Mouse (Mus musculus): ENCODE measurements at regions not wholly inside any gene's neighbourhood (a gene's known extent, or its start where the extent isn't known, plus 50 kb on each side); places are given as distances from the start of the nearest gene placed in this dataset.
A peak's percentile ranks its signal among the peaks of the same experiment; 100 is the strongest.

- Histone ChIP-seq H3K4me1 (no peaks in the 10 kb centered on the region), H3K36me3 (no peaks in the 10 kb centered on the region), H3K4me2 (replicated peaks) (no peak overlapping the region), H3K27me3 (no peaks in the 10 kb centered on the region), H3K4me3 (no peak overlapping the region), H3K27ac (peak overlapping the region; percentile 33; the same call in 1 of the 2 replicates), H3K9me3 (no peaks in the 10 kb centered on the region), H3K9ac (no peak overlapping the region)
- WGBS = 69% methylated on average over 13 of the region's 13 CpGs
- peak; percentile 30; the same call in 1 of the 2 replicates for ATAC-seq (ENCODE audit: low FRiP score, low read depth)
Measured at GRCm38 (mm10) chr10:110587529-110587928, 131.5 kb upstream of the Nav3 start.

- Histone ChIP-seq H3K27me3 (no peaks in the 10 kb centered on the region), H3K9me3 (no peaks in the 10 kb centered on the region), H3K4me1 (no peaks in the 10 kb centered on the region), H3K9ac (no peak overlapping the region), H3K27ac (no peak overlapping the region), H3K4me2 (replicated peaks) (no peak overlapping the region), H3K4me3 (no peak overlapping the region), H3K36me3 (no peaks in the 10 kb centered on the region)
- ATAC-seq (ENCODE audit: low FRiP score, low read depth) = no peak
- 70% methylated on average over 11 of the region's 11 CpGs for WGBS
Measured at GRCm38 (mm10) chr10:110600352-110600853, 144.4 kb upstream of the Nav3 start.

- Histone ChIP-seq H3K36me3 (no peaks in the 10 kb centered on the region), H3K27ac (no peak overlapping the region)
- ATAC-seq (ENCODE audit: low FRiP score, low read depth) = no peak
Measured at GRCm38 (mm10) chr10:110610336-110610735, 134.9 kb upstream of the E2f7 start.

GRCm38 (mm10) chr10:110617004-110617403, 128.2 kb upstream of the E2f7 start:
- 6% methylated on average over 1 of the region's 1 CpGs for WGBS
- Histone ChIP-seq H3K4me2 (replicated peaks) (no peak overlapping the region), H3K4me1 (0 out of 2 replicates have a peak, but pooled peaks cover 3% of the 10 kb centered on the region), H3K9me3 (peaks cover 7% of the 10 kb centered on the region), H3K4me3 (no peak overlapping the region), H3K9ac (no peak overlapping the region), H3K36me3 (no peaks in the 10 kb centered on the region), H3K27ac (no peak overlapping the region), H3K27me3 (no peaks in the 10 kb centered on the region)
- ATAC-seq (ENCODE audit: low FRiP score, low read depth) = no peak

More at GRCm38 (mm10) chr10:110610336-110610735, 134.9 kb upstream of the E2f7 start:
- H3K4me1 ChIP-seq = 0 out of 2 replicates have a peak, but pooled peaks cover 2% of the 10 kb centered on the region
- peaks cover 7% of the 10 kb centered on the region for H3K9me3 ChIP-seq
- no peak overlapping the region for H3K9ac ChIP-seq
- 52% methylated on average over 9 of the region's 9 CpGs for WGBS
- H3K4me3 ChIP-seq = no peak overlapping the region
- H3K27me3 ChIP-seq = no peaks in the 10 kb centered on the region
- no peak overlapping the region for H3K4me2 ChIP-seq (replicated peaks)

GRCm38 (mm10) chr10:110619193-110619592, 126.0 kb upstream of the E2f7 start:
- Histone ChIP-seq H3K4me2 (replicated peaks) (no peak overlapping the region), H3K4me1 (0 out of 2 replicates have a peak, but pooled peaks cover 3% of the 10 kb centered on the region), H3K27me3 (no peaks in the 10 kb centered on the region), H3K4me3 (no peak overlapping the region), H3K9me3 (peaks cover 1% of the 10 kb centered on the region; the same call in 1 of the 2 replicates), H3K27ac (no peak overlapping the region), H3K9ac (no peak overlapping the region), H3K36me3 (no peaks in the 10 kb centered on the region)
- no peak for ATAC-seq (ENCODE audit: low FRiP score, low read depth)
- WGBS = 88% methylated on average over 7 of the region's 7 CpGs

- H3K9ac ChIP-seq = no peak overlapping the region
- H3K4me3 ChIP-seq = no peak overlapping the region
- no peak overlapping the region for H3K27ac ChIP-seq
- no peak for ATAC-seq (ENCODE audit: low FRiP score, low read depth)
- H3K36me3 ChIP-seq = no peaks in the 10 kb centered on the region
- no peaks in the 10 kb centered on the region for H3K27me3 ChIP-seq
- H3K4me2 ChIP-seq (replicated peaks) = no peak overlapping the region
- H3K4me1 ChIP-seq = no peaks in the 10 kb centered on the region
- no peaks in the 10 kb centered on the region for H3K9me3 ChIP-seq
- WGBS = 92% methylated on average over 3 of the region's 3 CpGs
Measured at GRCm38 (mm10) chr10:110625644-110626043, 119.6 kb upstream of the E2f7 start.

- H3K27me3 ChIP-seq = no peaks in the 10 kb centered on the region
- H3K9me3 ChIP-seq = no peaks in the 10 kb centered on the region
- no peak overlapping the region for H3K27ac ChIP-seq
- no peaks in the 10 kb centered on the region for H3K36me3 ChIP-seq
- H3K4me2 ChIP-seq (replicated peaks) = no peak overlapping the region
- WGBS = 69% methylated on average over 10 of the region's 10 CpGs
- ATAC-seq (ENCODE audit: low FRiP score, low read depth) = no peak
- H3K9ac ChIP-seq = no peak overlapping the region
- H3K4me3 ChIP-seq = no peak overlapping the region
- H3K4me1 ChIP-seq = no peaks in the 10 kb centered on the region
Measured at GRCm38 (mm10) chr10:110640406-110640805, 104.8 kb upstream of the E2f7 start.

- H3K9me3 ChIP-seq = no peaks in the 10 kb centered on the region
- H3K4me1 ChIP-seq = no peaks in the 10 kb centered on the region
- H3K27ac ChIP-seq = no peak overlapping the region
- 86% methylated on average over 19 of the region's 19 CpGs for WGBS
- H3K4me2 ChIP-seq (replicated peaks) = no peak overlapping the region
- H3K27me3 ChIP-seq = no peaks in the 10 kb centered on the region
- peak; percentile 41; the same call in 1 of the 2 replicates for ATAC-seq (ENCODE audit: low FRiP score, low read depth)
- H3K36me3 ChIP-seq = no peaks in the 10 kb centered on the region
- no peak overlapping the region for H3K4me3 ChIP-seq
- no peak overlapping the region for H3K9ac ChIP-seq
Measured at GRCm38 (mm10) chr10:110642065-110642690, 103.1 kb upstream of the E2f7 start.

GRCm38 (mm10) chr10:110647603-110648002, 97.6 kb upstream of the E2f7 start:
- no peak overlapping the region for H3K27ac ChIP-seq
- 87% methylated on average over 7 of the region's 7 CpGs for WGBS
- no peaks in the 10 kb centered on the region for H3K4me1 ChIP-seq
- ATAC-seq (ENCODE audit: low FRiP score, low read depth) = no peak
- H3K9me3 ChIP-seq = no peaks in the 10 kb centered on the region
- H3K36me3 ChIP-seq = no peaks in the 10 kb centered on the region
- H3K27me3 ChIP-seq = 0 out of 2 replicates have a peak, but pooled peaks cover 3% of the 10 kb centered on the region
- no peak overlapping the region for H3K9ac ChIP-seq
- H3K4me3 ChIP-seq = no peak overlapping the region
- H3K4me2 ChIP-seq (replicated peaks) = no peak overlapping the region

GRCm38 (mm10) chr10:110650107-110650506, 95.1 kb upstream of the E2f7 start:
- Histone ChIP-seq H3K9me3 (no peaks in the 10 kb centered on the region), H3K27ac (no peak overlapping the region), H3K9ac (no peak overlapping the region), H3K4me2 (replicated peaks) (no peak overlapping the region), H3K4me1 (0 out of 2 replicates have a peak, but pooled peaks cover 6% of the 10 kb centered on the region), H3K27me3 (0 out of 2 replicates have a peak, but pooled peaks cover 3% of the 10 kb centered on the region), H3K36me3 (no peaks in the 10 kb centered on the region), H3K4me3 (no peak overlapping the region)
- no peak for ATAC-seq (ENCODE audit: low FRiP score, low read depth)
- WGBS = 70% methylated on average over 6 of the region's 6 CpGs

- Histone ChIP-seq H3K9me3 (no peaks in the 10 kb centered on the region), H3K9ac (no peak overlapping the region), H3K4me3 (no peak overlapping the region), H3K4me2 (replicated peaks) (no peak overlapping the region), H3K27ac (no peak overlapping the region), H3K27me3 (0 out of 2 replicates have a peak, but pooled peaks cover 4% of the 10 kb centered on the region), H3K36me3 (no peaks in the 10 kb centered on the region), H3K4me1 (0 out of 2 replicates have a peak, but pooled peaks cover 6% of the 10 kb centered on the region)
- no peak for ATAC-seq (ENCODE audit: low FRiP score, low read depth)
Measured at GRCm38 (mm10) chr10:110650851-110651250, 94.4 kb upstream of the E2f7 start.

- ATAC-seq (ENCODE audit: low FRiP score, low read depth) = no peak
- Histone ChIP-seq H3K4me1 (0 out of 2 replicates have a peak, but pooled peaks cover 6% of the 10 kb centered on the region), H3K9ac (no peak overlapping the region), H3K27me3 (0 out of 2 replicates have a peak, but pooled peaks cover 6% of the 10 kb centered on the region), H3K27ac (no peak overlapping the region), H3K36me3 (no peaks in the 10 kb centered on the region), H3K4me3 (no peak overlapping the region), H3K4me2 (replicated peaks) (no peak overlapping the region), H3K9me3 (no peaks in the 10 kb centered on the region)
- WGBS = 64% methylated on average over 6 of the region's 6 CpGs
Measured at GRCm38 (mm10) chr10:110654070-110654469, 91.2 kb upstream of the E2f7 start.
